Mouse (Mus musculus) urinary bladder, adult 2 months (tissue): Measurements from ENCODE around the gene Epb41l4b. TPM values are rescaled to one million over a fixed set of nuclear protein-coding genes. Genes with fewer than 3 reads are reported as not detected.

Experiments
- DNase-seq: peaks from one replicate; pipeline ENCODE4 v3.0.0; 2022; ENCODE audit warnings: low spot score
- polyA plus RNA-seq: library from polyadenylated mRNA; depleted of rRNA; stranded (reverse); fragments of >200 nt; gene quantifications from 2 replicates; pipeline ENCODE4 v1.2.3, GENCODE M21; 2012; rRNA removed

The Epb41l4b gene
- polyA plus RNA-seq, 1 experiment, result 38.6 TPM

GRCm38 (mm10) chr4:56946180-56946579 lies 197.1 kb downstream of the Epb41l4b start:
- DNase-seq, result no peak

GRCm38 (mm10) chr4:56944286-56944685 lies 199.0 kb downstream of the Epb41l4b start:
- no peak for DNase-seq

GRCm38 (mm10) chr4:56943258-56943657 lies 200.0 kb downstream of the Epb41l4b start:
- no peak for DNase-seq

- DNase-seq, result no peak
These were observed 200.7 kb downstream of the Epb41l4b start for GRCm38 (mm10) chr4:56942567-56942966.

Other genes starting within 250 kb of the Epb41l4b start
- gene Tmem245, start 196.0 kb downstream of the Epb41l4b start, polyA plus RNA-seq, result 16.4 and 17.0 TPM in 2 replicates
- gene Frrs1l, start 153.0 kb downstream of the Epb41l4b start, polyA plus RNA-seq, result 0.03 and 0.04 TPM in 2 replicates
- 22.1 and 23.5 TPM in 2 replicates for gene Ptpn3, start 158.4 kb upstream of the Epb41l4b start, polyA plus RNA-seq